Mouse (Mus musculus) embryonic stem cell, embryonic (primary cell): ENCODE results near the gene Gm281.

Experiments
- CTCF ChIA-PET, 4 experiments: fragments of 300-600 bp in 2 of 4; fragments of 350-600 bp in 2 of 4; sonication (Branson Sonifier 250); formaldehyde crosslinking; loops; one replicate each; lab custom pipeline; 2022; ENCODE audit warnings: inconsistent platforms in 2 of 4; lab: Charles Lee
- POLR2A ChIA-PET, 4 experiments: fragments of 300-600 bp in 2 of 4; fragments of 350-600 bp in 2 of 4; sonication (Branson Sonifier 250); formaldehyde crosslinking; loops; one replicate each; lab custom pipeline; 2022; ENCODE audit warnings: antibody characterized with exemption in 4 of 4, inconsistent platforms in 1 of 4; lab: Charles Lee

Gene Gm281

DNA sequence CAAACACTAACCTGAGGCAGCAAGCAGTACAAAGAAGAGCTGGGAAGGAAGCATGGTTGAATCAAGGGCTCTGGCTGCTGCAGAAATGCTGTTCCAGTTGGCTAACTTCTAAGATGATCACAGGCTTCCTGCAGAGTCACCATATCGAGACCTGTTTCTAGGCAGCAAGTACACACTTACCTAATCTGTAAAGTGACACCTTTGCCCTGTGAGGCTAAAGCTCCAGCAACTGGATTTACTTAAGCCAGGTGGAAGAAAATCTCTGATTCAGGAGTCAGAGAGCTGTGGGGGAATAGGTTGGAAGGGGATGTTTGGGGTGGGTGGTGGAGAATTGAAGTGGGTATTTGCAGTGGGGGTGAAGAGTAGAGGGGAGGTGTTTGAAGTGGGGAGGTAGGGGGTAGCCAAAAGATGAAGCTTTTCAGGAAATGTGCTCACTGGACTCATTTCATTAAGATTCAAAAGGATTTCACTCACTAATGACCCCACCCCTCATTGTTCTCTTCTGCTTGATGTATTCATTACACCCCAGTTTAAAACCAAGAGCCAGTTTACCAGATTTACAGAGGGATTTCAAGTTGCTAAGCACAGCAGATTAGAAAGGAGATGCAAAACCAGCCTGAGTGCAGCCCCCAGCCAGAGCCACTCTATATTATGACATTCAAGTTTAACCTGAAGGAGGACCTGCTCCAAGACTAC is at the start of gene Gm281:
TSS of gene Gm281 (minus strand) at position 92 of the 696 bp plus-strand sequence.
- CTCF ChIA-PET, result no interaction called here
- POLR2A ChIA-PET, result interaction anchor here in 2 of 4 experiments (0.6 to 1.1 kb wide), 3 partner anchors 7 to 12 kb away, joined by 3 to 5 read pairs (median 3); no protein-coding TSS in a partner anchor

DNA sequence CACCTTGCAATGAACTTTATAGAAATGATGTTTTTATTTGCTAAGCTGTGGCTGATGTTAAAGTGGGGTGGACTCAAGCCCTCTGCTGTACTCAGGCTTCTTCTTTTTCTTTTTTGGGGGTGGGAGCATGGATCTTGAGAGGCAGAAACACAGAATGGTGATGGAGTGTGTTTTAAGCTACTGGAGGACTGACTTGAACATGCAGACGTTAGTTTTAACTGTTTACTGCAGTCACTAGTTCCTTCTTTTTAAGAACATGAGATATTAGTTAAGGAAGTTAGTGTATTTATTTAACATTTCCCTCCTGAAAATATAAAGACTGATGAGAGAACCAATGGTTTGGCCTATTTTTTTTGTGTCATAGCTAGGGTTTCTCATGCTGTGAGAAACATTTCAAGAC is 49.2 kb upstream of the Gm281 start:
- ChIA-PET CTCF (no interaction called here), POLR2A (no interaction called here)

- POLR2A ChIA-PET, result no interaction called here
Measured at GRCm38 (mm10) chr14:13962476-13962875, 48.2 kb upstream of the Gm281 start.

DNA sequence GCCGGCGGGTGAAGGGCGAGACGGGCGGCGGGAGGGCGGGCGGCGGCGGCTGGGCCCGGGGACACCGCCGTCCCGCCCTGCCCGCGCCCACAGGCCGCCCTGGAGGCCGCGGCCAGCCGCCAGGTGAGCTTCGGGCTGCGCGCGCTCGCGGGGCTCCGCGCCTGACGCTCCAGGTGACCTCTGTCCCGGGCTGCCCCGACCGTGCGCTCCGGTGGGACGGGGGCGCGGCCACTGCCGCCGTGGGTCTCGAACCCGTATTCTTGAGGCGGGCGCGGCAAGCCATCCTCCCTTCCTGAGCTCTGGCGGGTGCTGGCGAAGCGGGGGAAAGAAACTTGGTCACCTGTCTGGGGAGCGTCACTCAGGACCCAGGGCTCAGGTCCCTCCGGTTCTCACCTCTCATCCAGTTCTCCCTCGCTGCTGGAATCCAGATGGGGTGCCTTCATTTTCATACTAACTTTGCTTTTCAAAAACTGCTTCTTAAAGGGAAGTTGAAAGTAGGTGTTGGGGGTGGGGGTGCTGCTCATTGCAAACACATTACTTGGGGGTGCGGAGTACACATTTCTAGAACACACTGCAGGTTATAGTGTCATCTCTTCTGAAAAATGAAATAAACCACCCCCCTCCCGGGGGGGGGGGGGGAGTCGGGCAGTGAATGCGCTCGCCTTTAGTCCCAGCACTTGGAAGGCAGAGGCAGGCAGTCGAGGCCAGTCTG is 47.3 kb upstream of the Gm281 start, which contains the start of the genes Atxn7 and Thoc7:
TSS of gene Atxn7 (plus strand) at position 40 of the 712 bp plus-strand sequence.
TSS of gene Thoc7 (minus strand) at position 452 of the 712 bp plus-strand sequence.
- CTCF ChIA-PET, result interaction anchor here in 2 of 4 experiments (0.6 to 0.9 kb wide), 2 partner anchors 19 to 384 kb away, joined by 3 to 4 read pairs; no protein-coding TSS in a partner anchor
- POLR2A ChIA-PET, result interaction anchor here in 3 of 4 experiments (0.6 to 2.5 kb wide), 15 partner anchors 9 to 136 kb away, joined by 3 to 16 read pairs (median 4); no protein-coding TSS in a partner anchor

More at GRCm38 (mm10) chr14:13962476-13962875, 48.2 kb upstream of the Gm281 start:
- CTCF ChIA-PET, result no interaction called here

- CTCF ChIA-PET, result interaction anchor here in 3 of 4 experiments (0.6 to 0.9 kb wide), 3 partner anchors 14 to 385 kb away, joined by 3 to 4 read pairs (median 3); no protein-coding TSS in a partner anchor
- POLR2A ChIA-PET, result interaction anchor here in 3 of 4 experiments (0.6 to 2.5 kb wide), 28 partner anchors 10 to 827 kb away, joined by 3 to 16 read pairs (median 4); no protein-coding TSS in a partner anchor
Measured at GRCm38 (mm10) chr14:13960482-13961325, 46.4 kb upstream of the Gm281 start.

GRCm38 (mm10) chr14:13960079-13960478 is 45.8 kb upstream of the Gm281 start:
- POLR2A ChIA-PET, result interaction anchor here in 3 of 4 experiments (0.6 to 2.5 kb wide), 23 partner anchors 9 to 828 kb away, joined by 3 to 16 read pairs (median 4); no protein-coding TSS in a partner anchor
- CTCF ChIA-PET, result interaction anchor here in 1 of 4 experiments (0.6 kb wide), 1 partner anchor 14 kb away, joined by 3 read pairs; no protein-coding TSS in a partner anchor

GRCm38 (mm10) chr14:13952151-13952550 is 37.9 kb upstream of the Gm281 start:
- ChIA-PET POLR2A (interaction anchor here in 1 of 4 experiments (2.1 kb wide), 1 partner anchor 9 kb away, joined by 12 read pairs; the partner anchor contains the start of genes Atxn7 and Thoc7), CTCF (interaction anchor here in 2 of 4 experiments (0.5 to 0.6 kb wide), 2 partner anchors 36 to 147 kb away, joined by 3 to 5 read pairs; no protein-coding TSS in a partner anchor)

GRCm38 (mm10) chr14:13950401-13950800 is 36.1 kb upstream of the Gm281 start:
- ChIA-PET POLR2A (interaction anchor here in 1 of 4 experiments (0.6 to 2.1 kb wide), 3 partner anchors 9 to 99 kb away, joined by 3 to 12 read pairs (median 3); partner anchors contain the start of genes Atxn7 and Thoc7), CTCF (interaction anchor here in 1 of 4 experiments (0.6 to 0.7 kb wide), 2 partner anchors 10 to 1036 kb away, joined by 3 to 5 read pairs; no protein-coding TSS in a partner anchor)

GRCm38 (mm10) chr14:13948345-13948744 is 34.1 kb upstream of the Gm281 start:
- POLR2A ChIA-PET, result interaction anchor here in 3 of 4 experiments (0.6 to 1.5 kb wide), 7 partner anchors 10 to 154 kb away, joined by 3 to 5 read pairs (median 3); partner anchors contain the start of gene Atxn7 (in 2 of the 3)
- CTCF ChIA-PET, result interaction anchor here in 2 of 4 experiments (0.6 kb wide), 2 partner anchors 9 to 502 kb away, joined by 3 read pairs; no protein-coding TSS in a partner anchor

DNA sequence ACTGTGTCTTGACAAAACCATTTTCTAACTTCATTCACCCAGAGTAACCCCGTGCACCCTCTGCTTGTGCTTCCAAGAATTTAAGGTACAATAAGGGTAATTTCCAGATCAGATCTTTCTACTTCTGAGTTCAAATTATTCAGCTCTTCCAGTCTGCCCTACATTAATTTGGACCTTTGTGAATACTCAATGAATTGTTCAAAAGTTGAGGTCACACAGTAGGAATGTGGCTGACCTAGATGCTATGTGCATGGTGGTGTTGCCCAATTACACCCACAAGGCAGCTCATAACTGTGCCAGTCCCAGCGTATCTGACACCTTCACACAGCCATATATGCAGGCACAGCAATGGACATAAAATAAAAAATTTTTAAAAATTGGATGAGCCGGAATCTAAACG is 30.4 kb upstream of the Gm281 start:
- ChIA-PET POLR2A (interaction anchor here in 1 of 4 experiments (0.5 kb wide), 1 partner anchor 897 kb away, joined by 3 read pairs; no protein-coding TSS in a partner anchor), CTCF (no interaction called here)

DNA sequence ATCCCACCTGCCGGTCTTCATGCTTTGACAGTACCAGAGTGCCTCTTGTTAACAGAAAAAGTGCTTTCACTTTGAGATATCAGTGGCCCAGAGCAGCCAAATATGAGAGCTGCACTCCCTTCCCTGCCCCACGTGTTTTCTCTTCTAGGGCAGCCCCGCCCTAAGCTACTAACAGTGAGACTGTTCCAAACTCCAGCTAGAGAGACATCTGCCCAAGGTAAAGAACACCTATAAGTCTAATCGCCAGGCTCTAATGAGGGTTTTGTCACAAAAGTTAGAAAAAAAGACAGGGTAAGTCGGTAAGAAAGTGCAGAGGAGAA is 19.7 kb upstream of the Gm281 start:
- CTCF ChIA-PET, result no interaction called here

DNA sequence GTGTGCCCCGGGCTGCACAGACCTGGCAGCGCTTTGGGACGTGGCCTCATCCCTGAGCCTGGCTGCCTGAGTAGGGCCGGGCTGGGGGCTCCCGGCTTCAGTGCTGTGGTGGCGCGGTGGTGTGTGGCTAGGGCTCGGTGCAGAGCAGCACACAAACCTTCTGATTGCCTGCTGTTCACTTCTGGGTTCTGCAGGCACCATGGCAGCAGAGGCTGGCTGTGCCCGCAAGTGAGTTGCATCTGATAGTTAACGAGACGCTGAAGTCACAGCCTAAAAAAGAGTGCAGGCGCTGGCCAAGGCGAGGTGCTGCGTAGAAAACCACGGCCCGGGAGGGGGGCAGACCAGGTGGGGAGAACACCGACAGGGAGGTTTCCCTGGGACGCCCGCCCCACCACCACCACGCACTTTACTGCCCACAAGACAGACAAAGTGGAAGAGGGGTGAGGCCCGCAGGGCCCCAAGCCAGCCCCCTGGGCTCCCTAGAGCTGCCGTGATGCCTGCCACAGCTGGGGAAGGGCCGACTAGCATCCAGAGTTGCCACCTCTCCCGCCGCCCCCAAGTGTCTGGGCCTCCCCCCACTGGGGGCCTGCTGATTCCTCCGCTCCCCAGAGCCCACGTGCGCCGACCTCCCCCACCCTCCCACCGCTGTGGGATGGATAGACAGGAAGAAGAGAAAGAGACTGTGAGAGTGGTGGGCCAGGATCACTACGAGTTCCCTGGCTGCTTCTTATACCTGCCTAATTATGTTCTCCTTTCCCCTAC is 19.2 kb upstream of the Gm281 start:
- CTCF ChIA-PET, result no interaction called here
- POLR2A ChIA-PET, result no interaction called here

More for the DNA sequence above, 19.7 kb upstream of the Gm281 start:
- POLR2A ChIA-PET, result no interaction called here

- POLR2A ChIA-PET, result interaction anchor here in 3 of 4 experiments (0.6 to 2.7 kb wide), 7 partner anchors 10 to 634 kb away, joined by 3 to 15 read pairs (median 4); partner anchors contain the start of genes Atxn7 (in 1 of the 3) and Thoc7 (in 1 of the 3)
- CTCF ChIA-PET, result interaction anchor here (0.6 to 1.8 kb wide), 24 partner anchors 10 to 839 kb away, joined by 3 to 16 read pairs (median 4); no protein-coding TSS in a partner anchor
Measured at GRCm38 (mm10) chr14:13917630-13918029, 3.4 kb upstream of the Gm281 start.

DNA sequence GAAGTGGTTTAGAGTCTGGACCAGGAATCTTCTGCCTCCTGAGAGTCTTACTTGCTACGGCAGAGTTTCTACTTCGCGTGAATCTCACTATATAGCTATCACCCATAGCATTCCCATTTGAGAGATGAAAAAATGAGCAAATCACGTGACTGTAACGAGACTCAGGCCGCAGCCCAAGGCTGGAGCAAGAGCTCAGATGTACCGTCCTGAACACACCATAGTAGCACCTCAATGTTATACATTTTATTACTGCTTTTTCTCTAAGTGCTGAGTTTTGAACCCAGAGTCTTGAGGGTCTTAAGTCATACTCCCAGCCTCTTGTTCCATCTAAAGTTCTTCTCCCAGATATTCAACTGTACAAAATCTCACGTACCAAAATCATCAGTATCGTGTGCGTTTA is 2.9 kb upstream of the Gm281 start:
- CTCF ChIA-PET, result interaction anchor here (0.7 to 1.8 kb wide), 19 partner anchors 10 to 719 kb away, joined by 3 to 16 read pairs (median 4); no protein-coding TSS in a partner anchor
- POLR2A ChIA-PET, result interaction anchor here in 3 of 4 experiments (0.6 to 2.7 kb wide), 9 partner anchors 10 to 634 kb away, joined by 3 to 15 read pairs (median 4); partner anchors contain the start of genes Atxn7 (in 1 of the 3) and Thoc7 (in 1 of the 3)

DNA sequence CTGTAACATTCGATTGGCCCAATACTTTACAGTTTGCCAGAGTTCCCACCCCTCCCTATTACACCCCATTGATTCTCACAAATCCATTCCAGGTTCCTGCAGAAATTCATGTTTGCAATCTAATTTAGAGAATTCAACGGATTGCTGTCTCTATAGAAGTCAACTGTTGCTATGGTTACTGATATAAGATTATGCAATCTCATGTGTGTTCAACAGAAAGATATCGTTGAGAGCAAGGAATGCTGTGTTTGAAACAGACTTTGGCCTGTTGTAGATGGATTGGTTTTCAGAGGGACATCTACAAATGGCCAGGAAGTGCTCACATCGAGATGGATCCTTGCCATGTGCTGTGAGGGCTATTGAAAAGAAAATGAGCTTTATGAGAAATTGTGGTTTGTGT is 929 bp upstream of the Gm281 start:
- ChIA-PET CTCF (interaction anchor here in 2 of 4 experiments (1.4 kb wide), 2 partner anchors 559 kb away, joined by 3 read pairs; no protein-coding TSS in a partner anchor), POLR2A (interaction anchor here in 1 of 4 experiments (0.6 to 1.1 kb wide), 2 partner anchors 8 to 11 kb away, joined by 3 read pairs; no protein-coding TSS in a partner anchor)

- CTCF ChIA-PET, result interaction anchor here in 2 of 4 experiments (0.5 to 1.0 kb wide), 2 partner anchors 8 to 97 kb away, joined by 3 read pairs; no protein-coding TSS in a partner anchor
- POLR2A ChIA-PET, result interaction anchor here in 1 of 4 experiments (0.9 kb wide), 1 partner anchor 10 kb away, joined by 3 read pairs; no protein-coding TSS in a partner anchor
Measured at GRCm38 (mm10) chr14:13910148-13910547, 4.1 kb downstream of the Gm281 start.
